Mouse (Mus musculus) stomach, postnatal 0 days (tissue): ENCODE data around the gene Cdc14a. TPM values are rescaled to one million over a fixed set of nuclear protein-coding genes. Genes with fewer than 3 reads are reported as not detected.

Experiments used
- ATAC-seq: fragments of 200-750 bp; cut with Nextera tagmentation; 2 replicates; pipeline ENCODE4 v1.8.0; 2017; ENCODE audit not compliant: low FRiP score, low TSS enrichment
- DNase-seq: peaks from one replicate; pipeline ENCODE4 v3.0.0-alpha.2; 2016; ENCODE audit warnings: low spot score
- H3K27ac ChIP-seq: fragments of 300-500 bp; sonication (generic); replicated peaks from 2 replicates; pipeline ENCODE4 v1.5.1; 2014; ENCODE audit warnings: mild to moderate bottlenecking, control low read depth
- H3K27me3 ChIP-seq: fragments of 300-500 bp; sonication (generic); 2 replicates; pipeline ENCODE4 v1.6.1; 2014; ENCODE audit warnings: low read length; ENCODE audit not compliant: control insufficient read depth, insufficient read depth
- H3K36me3 ChIP-seq: fragments of 300-500 bp; sonication (generic); 2 replicates; pipeline ENCODE4 v1.6.1; 2014; ENCODE audit warnings: low read length, mixed read lengths; ENCODE audit not compliant: control insufficient read depth, insufficient read depth
- H3K4me1 ChIP-seq: fragments of 300-500 bp; sonication (generic); replicated peaks from 2 replicates; pipeline ENCODE4 v1.6.1; 2014; ENCODE audit warnings: antibody characterized with exemption; ENCODE audit not compliant: control insufficient read depth, insufficient read depth
- H3K4me2 ChIP-seq: fragments of 300-500 bp; sonication (generic); replicated peaks from 2 replicates; pipeline ENCODE4 v1.6.1; 2014; ENCODE audit warnings: low read depth, mild to moderate bottlenecking, control low read depth, moderate library complexity
- H3K4me3 ChIP-seq: fragments of 300-500 bp; sonication (generic); 2 replicates; pipeline ENCODE4 v1.5.1; 2014; ENCODE audit warnings: low read depth, low read length, control low read depth
- H3K9ac ChIP-seq: fragments of 300-500 bp; sonication (generic); 2 replicates; pipeline ENCODE4 v1.6.1; 2014; ENCODE audit warnings: mild to moderate bottlenecking, low read length, control low read depth, mixed read lengths
- H3K9me3 ChIP-seq: fragments of 300-500 bp; sonication (generic); 2 replicates; pipeline ENCODE4 v1.6.1; 2016; ENCODE audit warnings: low read length; ENCODE audit not compliant: control insufficient read depth
- CTCF ChIP-seq: IDR thresholded peaks from 2 replicates; pipeline ENCODE4 v1.5.1; 2016; ENCODE audit warnings: antibody characterized with exemption, low read depth, mild to moderate bottlenecking, moderate library complexity
- EP300 ChIP-seq: optimal IDR thresholded peaks from 2 replicates; pipeline ENCODE3; 2016; ENCODE audit warnings: antibody characterized with exemption
- WGBS: fragments of 180-500 bp; shearing (Covaris S2); extraction: QIAGEN DNeasy Blood & Tissue Kit; methylation state at CpG from one replicate; pipeline ENCODE4 v1.1.7; 2014; 5-methylcytosine and 5-hydroxymethylcytosine counted together
- polyA plus RNA-seq: library from polyadenylated mRNA; unstranded; fragments of >200 nt; fragmentation: Nextera tagmentation; extraction: Ambion mirVana; gene quantifications from 2 replicates; pipeline ENCODE4 v1.2.1, GENCODE M21; 2015

The Cdc14a gene
- polyA plus RNA-seq, 1 experiment from 2014 or later: 4.6 TPM

DNA sequence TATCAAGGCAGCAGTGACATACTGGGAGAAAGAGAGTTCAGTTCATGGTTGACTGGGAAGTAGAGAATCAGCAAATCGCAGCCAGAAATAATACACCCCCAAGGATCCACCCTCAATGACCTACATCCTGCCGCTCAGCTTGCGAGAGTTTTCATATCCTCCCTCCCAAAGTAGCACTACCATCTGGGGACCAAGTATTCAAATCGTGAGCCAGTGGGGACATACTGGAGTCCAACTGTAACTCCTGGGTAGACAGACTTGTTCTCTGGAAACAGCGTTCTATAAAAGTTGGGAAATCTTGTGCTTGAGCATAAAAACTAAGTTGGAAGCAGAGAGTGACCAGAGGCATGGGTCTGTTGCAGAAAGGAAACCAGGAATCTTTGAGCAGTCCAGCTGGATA lies 191.1 kb downstream of the Cdc14a start:
- 86% methylated on average over 5 of the region's 5 CpGs for WGBS
- no peak for ATAC-seq
- no peak overlapping the region for H3K27ac ChIP-seq
- no peaks in the 10 kb centered on the region for H3K36me3 ChIP-seq
- no peak overlapping the region for H3K9ac ChIP-seq
- H3K27me3 ChIP-seq: no peaks in the 10 kb centered on the region
- no peaks in the 10 kb centered on the region for H3K9me3 ChIP-seq
- H3K4me3 ChIP-seq: no peak overlapping the region
- DNase-seq: no peak
- no peaks in the 10 kb centered on the region for H3K4me1 ChIP-seq
- H3K4me2 ChIP-seq: no peak overlapping the region
- TF ChIP-seq EP300 (no peak), CTCF (no peak)

DNA sequence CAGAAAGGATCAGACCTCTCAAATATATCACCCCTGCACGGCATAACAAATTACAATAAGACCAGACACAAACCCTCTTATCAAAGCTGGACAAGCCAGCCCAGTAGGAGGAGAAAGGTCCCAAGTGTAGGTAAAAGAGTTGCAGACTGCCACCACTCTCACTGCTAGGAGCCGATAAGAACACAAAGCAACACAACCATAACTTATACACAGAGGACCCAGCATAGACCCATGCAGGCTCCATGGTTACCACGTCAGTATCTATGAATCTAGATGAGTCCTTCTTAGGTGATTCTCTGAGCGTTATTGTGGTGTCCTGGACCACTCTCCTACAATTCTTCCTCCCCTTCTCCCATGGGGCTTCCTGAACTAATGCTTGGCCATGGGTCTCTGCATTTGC lies 194.5 kb downstream of the Cdc14a start:
- Histone ChIP-seq H3K4me3 (no peak overlapping the region), H3K27ac (no peak overlapping the region), H3K9ac (no peak overlapping the region), H3K4me1 (no peaks in the 10 kb centered on the region), H3K27me3 (no peaks in the 10 kb centered on the region), H3K9me3 (no peaks in the 10 kb centered on the region), H3K36me3 (no peaks in the 10 kb centered on the region), H3K4me2 (no peak overlapping the region)
- WGBS: 86% methylated on average over 4 of the region's 4 CpGs
- DNase-seq: no peak
- TF ChIP-seq CTCF (no peak), EP300 (no peak)
- ATAC-seq: no peak

DNA sequence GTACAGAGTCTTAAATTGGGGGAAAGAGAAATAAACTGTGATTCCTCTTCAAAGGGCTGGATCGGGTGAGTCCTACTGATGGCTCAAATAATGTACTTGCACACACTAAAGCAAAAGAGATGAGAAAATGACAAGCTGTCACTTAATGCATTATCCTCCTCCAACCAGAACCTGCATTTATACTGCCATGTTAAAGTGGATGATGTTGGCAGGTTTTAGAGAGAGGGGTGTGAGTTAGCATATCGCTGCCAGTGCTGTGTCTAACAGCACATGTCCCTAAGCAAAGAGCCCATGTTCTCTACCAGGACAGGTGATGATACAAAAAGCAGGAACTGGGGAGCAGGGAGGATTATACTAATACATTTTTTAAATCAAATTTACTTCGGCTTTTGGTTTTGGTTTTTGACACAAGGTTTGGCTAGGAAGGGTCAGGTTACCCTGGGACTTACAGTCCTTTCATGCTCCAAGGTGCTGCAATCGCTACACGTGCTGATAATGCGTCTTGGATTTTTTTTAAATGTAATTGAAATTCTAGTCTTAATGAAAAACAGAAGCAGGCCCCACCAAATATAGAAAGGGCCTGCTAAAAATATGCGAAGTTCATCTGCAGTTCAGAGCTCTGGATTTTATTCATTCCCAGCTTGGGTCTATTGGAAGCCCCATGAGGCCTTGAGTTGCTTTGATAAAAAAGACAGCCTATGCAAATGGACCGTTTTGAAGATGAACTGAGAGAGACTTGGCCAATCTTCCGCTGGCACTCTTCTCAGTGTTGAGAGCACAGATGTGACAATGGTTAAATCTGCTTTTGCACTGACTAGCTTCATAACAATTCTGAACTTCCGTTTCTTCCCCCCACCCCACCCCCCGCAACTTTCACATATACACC lies 195.2 kb downstream of the Cdc14a start:
- no peak for TF ChIP-seq CTCF
- no peak for TF ChIP-seq EP300
- H3K9ac ChIP-seq: no peak overlapping the region
- no peak overlapping the region for H3K4me3 ChIP-seq
- ATAC-seq (no peak), DNase-seq (no peak)
- H3K27ac ChIP-seq: no peak overlapping the region
- 65% methylated on average over 11 of the region's 11 CpGs for WGBS
- H3K4me2 ChIP-seq: no peak overlapping the region
- H3K36me3 ChIP-seq: no peaks in the 10 kb centered on the region
- H3K27me3 ChIP-seq: no peaks in the 10 kb centered on the region
- H3K9me3 ChIP-seq: no peaks in the 10 kb centered on the region
- no peaks in the 10 kb centered on the region for H3K4me1 ChIP-seq

DNA sequence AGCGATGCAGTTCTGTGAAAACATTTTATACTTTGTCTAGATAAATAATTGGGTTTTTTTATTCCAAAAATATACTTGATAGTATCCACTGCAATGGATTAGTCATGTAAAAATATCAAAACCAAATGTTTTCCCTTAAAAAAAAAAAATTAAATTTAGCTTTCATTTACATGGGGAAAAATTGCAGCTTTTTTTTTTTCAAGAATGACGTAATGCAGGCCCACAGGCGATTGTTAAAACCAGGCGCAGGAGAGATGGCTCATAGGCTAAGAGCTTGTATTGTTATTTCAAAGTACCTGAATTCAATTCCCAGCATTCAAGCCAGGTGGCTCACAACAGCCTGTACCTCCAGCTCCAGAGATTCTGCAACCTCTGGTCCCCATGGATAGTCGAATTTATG lies 196.4 kb downstream of the Cdc14a start:
- DNase-seq (no peak), ATAC-seq (no peak)
- no peaks in the 10 kb centered on the region for H3K9me3 ChIP-seq
- no peak overlapping the region for H3K9ac ChIP-seq
- no peaks in the 10 kb centered on the region for H3K4me1 ChIP-seq
- no peak overlapping the region for H3K4me2 ChIP-seq
- H3K27me3 ChIP-seq: no peaks in the 10 kb centered on the region
- no peak overlapping the region for H3K4me3 ChIP-seq
- no peak for TF ChIP-seq EP300
- H3K36me3 ChIP-seq: no peaks in the 10 kb centered on the region
- H3K27ac ChIP-seq: no peak overlapping the region
- 61% methylated on average over 5 of the region's 5 CpGs for WGBS

DNA sequence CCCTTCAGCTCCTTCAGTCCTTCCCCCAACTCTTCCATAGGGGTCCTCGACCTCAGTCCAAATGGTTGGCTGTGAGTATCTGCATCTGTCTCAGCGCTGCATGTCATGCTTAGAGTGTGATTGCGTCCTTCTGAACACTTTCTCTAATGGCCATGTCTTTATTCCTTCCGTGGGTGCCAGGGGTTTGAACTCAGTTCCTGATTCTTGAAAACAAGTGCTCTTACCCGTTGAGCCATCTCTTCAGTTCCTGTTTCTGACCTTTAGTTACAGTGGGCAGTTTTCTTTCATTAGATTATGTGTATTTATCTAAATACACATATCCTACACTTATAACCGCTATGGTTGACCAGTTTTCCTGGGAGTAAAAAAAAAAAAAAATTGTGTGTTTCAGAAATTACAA lies 196.9 kb downstream of the Cdc14a start:
- H3K36me3 ChIP-seq: no peaks in the 10 kb centered on the region
- H3K27ac ChIP-seq: no peak overlapping the region
- H3K4me1 ChIP-seq: no peaks in the 10 kb centered on the region
- H3K27me3 ChIP-seq: no peaks in the 10 kb centered on the region
- 85% methylated on average over 6 of the region's 6 CpGs for WGBS
- no peak overlapping the region for H3K4me3 ChIP-seq
- H3K9me3 ChIP-seq: no peaks in the 10 kb centered on the region
- no peak overlapping the region for H3K4me2 ChIP-seq
- no peak for TF ChIP-seq CTCF
- no peak for DNase-seq
- ATAC-seq: no peak
- no peak overlapping the region for H3K9ac ChIP-seq

Other genes starting within 250 kb of the Cdc14a start
- gene Gpr88, start 170.5 kb downstream of the Cdc14a start, polyA plus RNA-seq: 1.1 and 1.4 TPM in 2 replicates
- gene Rtca, start 84.2 kb upstream of the Cdc14a start, polyA plus RNA-seq: 42.9 and 44.0 TPM in 2 replicates
- 11.1 and 14.3 TPM in 2 replicates for gene Dbt, start 89.0 kb upstream of the Cdc14a start, polyA plus RNA-seq
- gene Lrrc39, start 138.9 kb upstream of the Cdc14a start, polyA plus RNA-seq: 2.6 and 2.7 TPM in 2 replicates
- gene Sass6, start 170.9 kb upstream of the Cdc14a start, polyA plus RNA-seq: 5.0 TPM in 2 replicates
- gene Trmt13, start 190.6 kb upstream of the Cdc14a start, polyA plus RNA-seq: 12.6 and 13.0 TPM in 2 replicates
- 50.4 and 51.1 TPM in 2 replicates for gene Mfsd14a, start 238.6 kb upstream of the Cdc14a start, polyA plus RNA-seq